Mouse (Mus musculus) erythroid progenitor cell, adult 5-6 weeks (primary cell): ENCODE measurements around the gene Dnajc5. TPM values are rescaled to one million over a fixed set of nuclear protein-coding genes. Genes with fewer than 3 reads are reported as not detected.
A peak's percentile ranks its signal among the peaks of the same experiment; 100 is the strongest.
"Not testable (repeated sequence)": the region's sequence is repeated elsewhere in the genome, so short reads cannot be mapped to it uniquely, and the experiment has no call there.

ENCODE experiments used
- ATAC-seq: replicated peaks from 2 replicates; pipeline ENCODE4 v1.8.0; 2016; ENCODE audit warnings: moderate number of reproducible peaks, mild to moderate bottlenecking, moderate TSS enrichment, inconsistent platforms; ENCODE audit not compliant: poor library complexity, low FRiP score, severe bottlenecking
- total RNA-seq, 2 experiments: library from RNA; stranded (forward) in 1 of 2; stranded (reverse) in 1 of 2; fragments of 150-400 nt in 1 of 2; fragments of 186-747, 209-891 nt in 1 of 2; gene quantifications; 2 replicates each; pipeline versions ENCODE4 v1.2.3 to v1.2.4; 2015 to 2017; ENCODE audit warnings: low replicate concordance in 2 of 2

The Dnajc5 gene
- 14.1 and 25.2 TPM in 2 replicates for total RNA-seq (2015; ENCODE audit: low replicate concordance)
- 21.4 and 23.3 TPM in 2 replicates for total RNA-seq (2017; ENCODE audit: low replicate concordance)

DNA sequence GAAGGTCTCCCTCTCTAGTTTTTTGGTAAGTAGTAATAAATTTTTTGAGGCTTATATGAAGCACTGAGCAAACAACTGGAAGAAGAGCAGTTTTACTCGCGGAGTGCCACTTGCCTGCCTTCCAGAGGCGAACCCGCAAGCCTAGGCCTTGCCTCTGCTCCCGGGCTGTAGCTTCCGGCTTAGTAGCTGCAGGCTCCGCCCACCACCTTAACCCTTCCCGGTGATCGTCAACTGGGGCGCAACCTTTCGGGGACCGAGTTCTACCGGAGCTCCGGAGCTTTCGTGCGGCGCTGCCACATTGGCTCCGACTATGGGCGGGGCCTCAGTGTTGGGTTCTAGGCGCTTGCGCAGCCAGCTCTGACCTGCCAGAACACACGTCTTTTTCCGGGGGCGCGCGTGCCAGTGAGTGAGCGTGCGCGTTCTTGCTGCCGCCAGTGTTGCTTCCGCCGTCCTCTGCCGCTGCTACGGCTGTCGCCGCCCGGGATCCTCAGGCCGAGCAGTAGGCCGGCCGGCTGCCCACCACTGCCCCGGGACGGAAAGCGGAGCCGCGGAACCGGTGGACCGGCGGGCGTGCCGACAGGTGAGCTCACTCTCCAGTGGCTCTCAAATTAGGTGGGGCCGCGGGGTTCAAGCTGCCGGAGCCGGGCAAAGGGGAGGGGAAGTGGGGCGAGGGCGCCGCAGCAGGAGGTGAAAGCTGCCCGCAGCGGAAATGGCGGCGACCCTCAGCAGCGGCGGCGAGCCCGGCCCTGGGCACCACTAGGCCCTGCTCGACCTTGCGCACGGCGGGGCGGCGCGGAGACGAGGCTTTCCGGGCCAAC lies at the start of gene Dnajc5:
Gene Dnajc5 (plus strand): TSS at position 368 of the 818 bp plus-strand sequence.
- ATAC-seq = peak; percentile 94

- no peak for ATAC-seq
Measured at GRCm38 (mm10) chr2:181471246-181471645, 49.0 kb upstream of the Dnajc5 start.

DNA sequence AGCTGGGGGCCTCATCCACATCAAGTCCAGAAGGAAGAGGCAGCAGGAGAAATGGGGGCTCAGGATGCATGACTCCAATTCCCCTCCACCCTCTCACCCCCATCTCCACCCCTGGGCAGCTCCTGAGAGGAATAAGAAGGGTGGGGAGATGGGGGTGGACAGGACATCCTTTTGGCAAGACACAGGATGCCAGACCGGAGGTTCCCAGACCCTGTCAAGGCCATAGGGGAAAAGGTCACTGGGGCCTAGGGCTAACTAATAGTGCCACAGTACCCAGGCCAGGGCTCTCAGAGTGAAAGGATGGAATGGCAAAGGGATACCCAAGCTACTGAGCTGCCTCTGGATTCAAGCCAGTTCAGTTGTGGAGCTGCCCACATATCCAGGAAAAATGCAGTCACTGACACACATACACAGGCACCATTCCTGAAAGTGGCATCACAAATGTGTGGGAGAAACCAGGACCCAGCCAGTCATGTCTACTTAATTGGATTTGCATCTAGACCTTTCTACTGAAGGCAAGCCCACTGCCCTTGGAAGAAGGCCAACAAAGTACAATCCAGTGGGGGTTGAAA lies 47.9 kb upstream of the Dnajc5 start:
- no peak for ATAC-seq

DNA sequence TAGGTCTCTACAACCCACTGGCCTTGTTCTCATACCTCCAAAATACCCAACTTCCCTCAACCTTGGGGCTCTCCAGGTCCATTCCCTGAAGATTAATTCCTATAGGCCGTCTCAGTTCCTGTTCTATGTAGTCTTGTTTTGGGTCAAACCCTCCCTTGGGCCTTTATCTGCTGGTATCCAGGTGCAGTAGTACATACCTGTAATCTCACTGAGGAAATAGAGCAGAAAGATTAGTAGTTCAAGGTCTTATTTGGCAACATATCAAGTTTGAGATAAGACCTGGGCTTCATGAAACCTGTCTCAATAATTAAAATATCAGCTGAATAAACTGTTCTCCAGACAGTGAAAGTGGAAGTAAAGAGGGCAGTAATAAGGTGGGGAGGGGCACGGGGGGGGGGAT lies 37.2 kb upstream of the Dnajc5 start:
- no peak for ATAC-seq

DNA sequence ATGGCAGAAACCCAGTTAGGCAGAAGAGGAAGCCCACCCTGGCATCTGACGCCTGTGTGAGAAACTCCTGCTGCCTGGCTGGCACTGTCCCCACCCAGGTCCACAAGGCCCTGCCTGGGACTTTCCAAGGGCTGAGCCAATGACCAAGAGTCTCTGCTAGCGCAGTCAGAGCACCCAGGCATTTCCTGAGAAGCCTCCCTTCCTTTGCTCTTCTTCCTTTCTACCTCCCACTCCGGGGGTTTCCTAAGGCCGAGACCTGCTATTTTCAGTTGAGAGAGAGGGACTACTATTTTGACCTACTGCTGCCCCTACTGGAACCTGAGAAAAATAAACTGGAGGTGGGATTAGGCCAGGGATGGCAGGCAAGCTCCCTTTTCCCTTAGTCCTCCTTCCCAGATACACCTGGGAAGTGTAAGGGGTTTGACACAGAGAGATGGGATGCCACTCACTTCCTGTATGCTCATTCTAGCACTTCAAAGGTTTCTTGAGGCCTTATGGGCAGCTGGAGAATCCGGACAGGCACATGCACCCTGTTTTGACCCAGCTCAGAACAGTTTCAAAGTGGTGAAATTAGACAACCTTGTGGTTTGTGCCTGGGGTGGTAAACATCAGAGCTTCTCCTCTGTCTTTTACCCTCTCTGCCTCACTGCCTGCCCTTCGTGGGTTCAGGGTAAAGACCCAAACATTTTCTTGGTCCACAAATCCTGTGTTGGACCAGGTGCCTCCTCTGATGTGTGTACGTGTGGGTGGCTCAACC lies 36.5 kb upstream of the Dnajc5 start:
- peak; percentile 64 for ATAC-seq

- ATAC-seq = no peak
Measured at GRCm38 (mm10) chr2:181484456-181485233, 35.6 kb upstream of the Dnajc5 start.

DNA sequence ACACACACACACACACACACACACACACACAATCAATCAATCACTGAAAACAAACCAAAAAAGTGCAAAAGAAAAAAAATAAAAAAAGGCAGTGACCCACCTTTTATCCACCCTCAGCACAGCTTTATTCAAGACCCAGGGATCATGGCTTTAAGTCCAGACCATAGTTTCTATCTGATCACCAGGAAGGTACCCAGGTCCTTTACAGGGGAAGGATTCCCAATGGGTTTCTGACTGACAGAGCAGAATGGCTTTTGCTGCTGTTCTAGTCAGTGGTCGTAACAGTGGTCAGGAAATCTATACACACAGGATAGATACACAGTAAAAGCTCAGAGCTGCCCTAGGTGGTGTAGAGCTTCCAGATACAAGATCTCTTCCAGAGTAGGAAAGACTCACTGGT lies 34.5 kb upstream of the Dnajc5 start:
- ATAC-seq = no peak

- no peak for ATAC-seq
Measured at GRCm38 (mm10) chr2:181487338-181488277, 32.7 kb upstream of the Dnajc5 start.

GRCm38 (mm10) chr2:181491432-181492205 lies 28.7 kb upstream of the Dnajc5 start:
- ATAC-seq = peak; percentile 72

- ATAC-seq = no peak
Measured at GRCm38 (mm10) chr2:181492206-181492605, 28.1 kb upstream of the Dnajc5 start.

DNA sequence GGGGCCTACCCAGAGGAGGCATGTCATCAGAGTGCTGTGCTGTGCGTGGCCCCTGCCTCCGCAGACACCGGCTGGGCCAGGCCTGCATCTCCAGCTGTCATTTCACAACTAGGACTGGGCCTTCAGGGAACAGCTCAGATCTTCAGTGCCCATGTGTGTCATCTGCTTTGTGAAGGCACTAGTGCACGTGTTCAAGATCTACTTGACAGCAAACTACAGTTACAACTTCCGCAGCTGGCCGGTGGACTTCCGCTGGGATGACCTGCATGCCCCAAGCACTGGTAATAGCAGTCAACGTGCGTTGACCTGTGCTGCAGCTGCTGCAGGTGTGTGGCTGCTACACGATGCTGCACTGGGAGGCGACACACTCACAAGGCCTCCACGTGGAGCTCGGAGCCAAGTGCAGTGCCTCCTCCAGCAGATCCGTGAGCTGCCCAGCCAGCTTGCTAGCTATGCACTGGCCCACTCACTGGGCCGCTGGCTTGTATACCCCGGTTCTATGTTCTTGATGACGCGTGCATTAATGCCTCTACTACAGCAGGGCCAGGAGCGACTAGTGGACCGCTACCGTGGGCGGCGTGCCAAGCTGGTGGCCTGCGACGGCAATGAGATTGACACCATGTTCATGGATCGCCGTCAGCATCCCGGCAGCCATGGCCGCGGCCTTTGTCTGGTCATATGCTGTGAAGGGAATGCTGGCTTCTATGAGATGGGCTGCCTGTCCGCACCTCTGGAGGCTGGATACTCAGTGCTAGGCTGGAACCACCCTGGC lies 26.9 kb upstream of the Dnajc5 start, which contains the start of gene Abhd16b:
Gene Abhd16b (plus strand): TSS at position 51 of the 772 bp plus-strand sequence.
- no peak for ATAC-seq

DNA sequence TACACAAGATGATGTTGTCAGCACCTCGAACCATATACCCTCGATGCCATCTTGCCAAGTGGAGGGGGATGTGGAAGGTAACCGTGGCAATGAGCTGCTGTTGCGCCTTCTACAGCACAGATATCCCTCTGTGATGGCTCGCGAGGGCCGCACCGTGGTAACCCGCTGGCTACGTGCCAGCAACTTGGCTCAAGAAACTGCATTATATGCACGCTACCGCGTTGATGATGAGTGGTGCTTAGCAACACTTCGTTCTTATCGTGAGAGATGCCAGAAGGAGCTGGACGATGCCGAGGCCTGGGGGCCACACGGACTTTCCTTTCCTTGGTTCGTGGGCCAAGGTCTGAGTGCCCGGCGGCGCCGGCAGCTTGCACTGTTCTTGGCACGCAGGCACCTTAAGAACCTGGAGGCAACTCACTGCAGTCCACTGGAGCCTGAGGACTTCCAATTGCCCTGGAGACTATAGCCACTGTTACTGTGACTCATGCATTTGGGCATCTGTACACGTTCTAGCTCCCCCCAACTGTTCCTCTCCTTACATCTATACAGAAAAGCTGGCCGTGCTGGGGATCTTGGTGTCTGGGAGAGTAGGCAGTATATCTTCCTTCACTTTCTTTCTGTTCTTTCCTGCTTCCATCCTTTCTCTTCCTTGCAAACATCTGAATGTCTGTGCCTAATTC lies 25.9 kb upstream of the Dnajc5 start:
- no peak for ATAC-seq

GRCm38 (mm10) chr2:181495845-181496244 lies 24.4 kb upstream of the Dnajc5 start:
- ATAC-seq = not testable (repeated sequence)

GRCm38 (mm10) chr2:181496281-181496680 lies 24.0 kb upstream of the Dnajc5 start:
- ATAC-seq = peak; percentile 51

GRCm38 (mm10) chr2:181496831-181497547 lies 23.3 kb upstream of the Dnajc5 start, which contains the start of gene Tpd52l2:
TSS of gene Tpd52l2 (plus strand) at chr2:181497142.
- ATAC-seq = peak; percentile 89

GRCm38 (mm10) chr2:181497548-181497875 lies 22.8 kb upstream of the Dnajc5 start:
- ATAC-seq = peak; percentile 87
